ENCODE assay signal across 12 mouse cellular contexts in the genomic region with DNA sequence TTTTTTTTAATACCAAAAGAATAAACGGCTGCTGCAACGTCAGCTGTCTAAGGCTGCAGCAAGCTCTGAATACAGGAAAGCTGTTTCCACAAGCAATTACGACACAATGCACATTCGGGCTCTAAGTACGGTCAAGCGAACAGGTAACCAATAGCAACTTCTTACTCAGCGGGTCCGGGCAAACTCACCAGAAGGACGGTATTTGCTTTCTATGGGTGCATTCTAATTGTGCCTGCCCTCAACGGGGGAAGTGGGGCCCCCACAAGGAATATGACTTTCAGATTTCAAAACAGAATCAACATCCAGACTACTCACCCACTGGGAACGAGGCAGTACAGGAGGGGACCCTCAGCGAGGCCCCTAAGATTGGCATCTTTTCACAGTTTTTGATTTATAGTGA.
A peak's percentile ranks its signal among the peaks of the same experiment; 100 is the strongest.
DNase-seq lines count a peak whose midpoint lies in the region; ATAC-seq lines count a peak whose summit lies in the region.
"Had no signal": no experiment of that assay in that cellular context is flagged by ENCODE, and none has a peak within 500 bp of the region (broad histone marks: within the 10 kb centered on the region; RNA-seq: fewer than 3 reads in every experiment).

No protein-coding gene starts in this region.

- no peak overlapping the region for H3K4me3 ChIP-seq in midbrain, embryonic 11.5 days (ENCODE audit: low read depth, low read length)
- H3K4me3 ChIP-seq in midbrain, embryonic 10.5 days, result no peak overlapping the region
- peak overlapping the region; percentile 27 for H3K4me3 ChIP-seq in forebrain, embryonic 15.5 days
- H3K4me3 ChIP-seq: lung, embryonic 15.5 days; myocyte had no signal

- 77% methylated on average over 12 of the region's 12 CpGs for WGBS in midbrain, embryonic 11.5 days
- WGBS in midbrain, embryonic 10.5 days, result 85% methylated on average over 12 of the region's 12 CpGs
- WGBS in forebrain, embryonic 15.5 days, result 21% methylated on average over 12 of the region's 12 CpGs

- DNase-seq in midbrain, embryonic 11.5 days (ENCODE audit: low spot score, missing footprints), result peak; percentile 76
- no peak for DNase-seq in midbrain, embryonic 10.5 days (ENCODE audit: low spot score)
- peak; percentile 6 for DNase-seq in layer of hippocampus, adult 9-10 months (ENCODE audit: low spot score)
- peak; percentile 54 for DNase-seq in retina, embryonic 14.5 days (ENCODE audit: low spot score)
- no peak for DNase-seq in T-cell, adult 2 months (ENCODE audit: low spot score)
- no peak for DNase-seq in adrenal gland, postnatal 10 days
- DNase-seq in embryo, embryonic 11 days, result no peak
- DNase-seq: cerebellum, adult 11-12 months; thymus, postnatal 4 days had no signal

- no peak; the same call in 1 of the 2 replicates for ATAC-seq in midbrain, embryonic 11.5 days (ENCODE audit: low FRiP score)
- peak; percentile 59 for ATAC-seq in forebrain, embryonic 15.5 days (replicated peaks)

- H3K9me3 ChIP-seq in midbrain, embryonic 11.5 days (ENCODE audit: control insufficient read depth, low read length), result peaks cover 3% of the 10 kb centered on the region; the same call in 1 of the 2 replicates
- H3K9me3 ChIP-seq in midbrain, embryonic 10.5 days (replicated peaks), result peaks cover 12% of the 10 kb centered on the region
- no peaks in the 10 kb centered on the region for H3K9me3 ChIP-seq in forebrain, embryonic 15.5 days
- H3K9me3 ChIP-seq: lung, embryonic 15.5 days had no signal

- no peak overlapping the region for H3K27ac ChIP-seq in midbrain, embryonic 11.5 days (ENCODE audit: low read depth, low read length)
- H3K27ac ChIP-seq in midbrain, embryonic 10.5 days (replicated peaks), result no peak overlapping the region
- peak overlapping the region; percentile 31; the same call in 1 of the 2 replicates for H3K27ac ChIP-seq in forebrain, embryonic 15.5 days (replicated peaks)
- H3K27ac ChIP-seq: lung, embryonic 15.5 days had no signal

- H3K4me1 ChIP-seq in midbrain, embryonic 11.5 days (ENCODE audit: control insufficient read depth, insufficient read depth, low read length), result no peaks in the 10 kb centered on the region; the same call in 1 of the 2 replicates
- H3K4me1 ChIP-seq in midbrain, embryonic 10.5 days, result peaks cover 3% of the 10 kb centered on the region
- peaks cover 12% of the 10 kb centered on the region for H3K4me1 ChIP-seq in forebrain, embryonic 15.5 days
- H3K4me1 ChIP-seq: lung, embryonic 15.5 days had no signal

- H3K9ac ChIP-seq in midbrain, embryonic 11.5 days (ENCODE audit: low read length), result no peak overlapping the region
- peak overlapping the region; percentile 26; the same call in 1 of the 2 replicates for H3K9ac ChIP-seq in forebrain, embryonic 15.5 days (replicated peaks)
- H3K9ac ChIP-seq: lung, embryonic 15.5 days had no signal

- no peak overlapping the region for H3K4me2 ChIP-seq in midbrain, embryonic 11.5 days
- H3K4me2 ChIP-seq in forebrain, embryonic 15.5 days (replicated peaks), result peak overlapping the region; percentile 42
- H3K4me2 ChIP-seq: lung, embryonic 15.5 days had no signal

- H3K36me3 ChIP-seq in midbrain, embryonic 11.5 days (ENCODE audit: control insufficient read depth, insufficient read depth, low read length), result no peaks in the 10 kb centered on the region
- H3K36me3 ChIP-seq in midbrain, embryonic 10.5 days, result no peaks in the 10 kb centered on the region; the same call in 1 of the 2 replicates
- no peaks in the 10 kb centered on the region for H3K36me3 ChIP-seq in forebrain, embryonic 15.5 days
- H3K36me3 ChIP-seq: lung, embryonic 15.5 days had no signal

- H3K27me3 ChIP-seq in midbrain, embryonic 11.5 days (ENCODE audit: control insufficient read depth, insufficient read depth, low read length), result peaks cover 10% of the 10 kb centered on the region
- peaks cover 34% of the 10 kb centered on the region for H3K27me3 ChIP-seq in midbrain, embryonic 10.5 days (ENCODE audit: low read depth, poor library complexity, severe bottlenecking)
- no peaks in the 10 kb centered on the region for H3K27me3 ChIP-seq in forebrain, embryonic 15.5 days
- H3K27me3 ChIP-seq: lung, embryonic 15.5 days had no signal

Comparison
In these comparisons a context has a peak if more than half of its experiments do, and no peak if none do; other contexts are left out.
1. DNase-seq: peak in midbrain, embryonic 11.5 days (single experiment), layer of hippocampus, adult 9-10 months (single experiment) and retina, embryonic 14.5 days (single experiment); none in midbrain, embryonic 10.5 days (single experiment), T-cell, adult 2 months (single experiment), adrenal gland, postnatal 10 days (single experiment) and embryo, embryonic 11 days (single experiment).